Mouse (Mus musculus) bone marrow macrophage, adult 2 months (primary cell): ENCODE data around the gene Gm20379.

Source experiments
- CTCF ChIP-seq: IDR thresholded peaks from 2 replicates; pipeline ENCODE4 v1.5.1; 2012; ENCODE audit warnings: low read depth, mild to moderate bottlenecking, low read length, moderate library complexity
- POLR2A ChIP-seq: IDR thresholded peaks from 2 replicates; pipeline ENCODE4 v1.6.1; 2012; ENCODE audit warnings: mild to moderate bottlenecking, low read depth, low read length, borderline replicate concordance

GRCm38 (mm10) chr13:92339787-92340186 is 34.0 kb downstream of the Gm20379 start:
- TF ChIP-seq POLR2A (no peak), CTCF (no peak)
